Mouse (Mus musculus): Measurements from ENCODE around the gene Bcl9l.

Bcl9l gene

DNA sequence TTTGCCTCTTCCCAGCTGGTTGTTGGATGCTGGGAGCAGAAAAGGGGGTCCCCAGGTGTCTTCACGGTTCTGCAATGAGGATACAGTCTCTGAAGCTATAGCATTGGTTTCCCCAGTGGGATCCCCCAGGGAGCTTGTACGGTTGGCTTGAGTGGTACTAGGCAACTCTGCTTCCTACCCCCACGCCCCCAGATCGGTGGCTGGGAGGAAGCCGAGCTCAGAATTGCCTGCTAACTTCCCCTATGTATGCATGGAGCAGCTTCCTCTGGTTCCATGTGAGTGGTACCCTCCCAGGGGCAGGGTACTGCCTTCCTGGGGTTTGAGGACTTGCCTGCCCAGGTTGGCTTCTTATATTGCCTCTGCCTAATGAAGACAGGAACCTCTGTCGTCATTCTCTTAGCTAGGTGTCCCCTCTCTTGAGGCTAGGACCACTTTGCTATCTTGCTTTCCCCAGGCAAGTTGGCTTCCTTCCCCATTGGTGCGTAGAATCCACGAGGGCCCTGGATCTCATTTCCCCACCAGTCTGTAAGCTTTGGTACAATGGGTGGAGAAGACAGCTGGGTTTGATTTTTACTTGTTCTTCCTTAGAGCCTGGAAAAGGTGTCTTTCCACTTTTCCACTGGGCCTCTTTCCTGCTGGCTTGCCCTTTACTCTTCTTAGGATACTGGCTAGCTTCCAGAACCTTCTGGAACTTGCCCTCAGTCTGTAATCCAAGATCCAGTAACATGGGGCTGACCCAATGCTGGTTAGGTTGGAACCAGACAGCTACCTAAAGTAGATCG lies 29.5 kb downstream of the Bcl9l start:
- DNase-seq (ENCODE audit: low spot score in 2 of 2) = peak in 1 of 2 experiments; percentile 21

DNA sequence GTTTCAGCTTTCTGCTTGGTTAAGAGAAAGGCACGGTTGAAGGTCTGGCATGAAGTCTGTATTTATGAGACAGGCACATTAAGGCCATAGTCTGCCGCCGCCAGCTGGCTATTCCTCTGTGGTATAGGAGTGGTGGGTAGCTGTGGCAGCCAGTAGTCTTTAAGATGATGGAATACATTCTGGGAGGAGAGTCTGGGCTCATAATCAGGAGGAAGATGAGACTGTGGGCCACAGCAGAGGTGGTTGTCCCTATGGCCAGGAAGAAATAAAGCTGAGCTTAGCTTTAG lies 30.0 kb downstream of the Bcl9l start:
- no peak for DNase-seq (ENCODE audit: low spot score in 2 of 2)

DNA sequence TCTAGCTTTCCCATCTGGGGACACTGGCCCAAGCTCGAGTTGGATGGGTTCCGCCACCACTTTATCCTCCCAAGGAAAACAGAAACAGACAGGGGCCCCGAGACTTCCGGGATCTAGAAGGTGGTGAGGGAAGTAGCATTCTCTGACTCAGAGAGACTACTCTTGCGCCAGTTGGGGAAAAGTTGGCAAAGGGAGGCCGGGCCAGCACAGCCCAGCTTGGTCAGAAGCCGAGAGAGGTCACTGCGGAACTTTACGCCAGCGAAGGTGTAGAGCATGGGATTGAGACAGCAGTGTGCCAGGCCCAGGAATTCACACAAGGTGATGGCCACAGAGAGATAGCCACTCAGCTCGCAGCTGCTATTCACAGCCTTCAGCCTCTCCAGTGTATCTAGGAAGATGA lies 30.5 kb downstream of the Bcl9l start:
- DNase-seq (ENCODE audit: low spot score in 2 of 2) = no peak

DNA sequence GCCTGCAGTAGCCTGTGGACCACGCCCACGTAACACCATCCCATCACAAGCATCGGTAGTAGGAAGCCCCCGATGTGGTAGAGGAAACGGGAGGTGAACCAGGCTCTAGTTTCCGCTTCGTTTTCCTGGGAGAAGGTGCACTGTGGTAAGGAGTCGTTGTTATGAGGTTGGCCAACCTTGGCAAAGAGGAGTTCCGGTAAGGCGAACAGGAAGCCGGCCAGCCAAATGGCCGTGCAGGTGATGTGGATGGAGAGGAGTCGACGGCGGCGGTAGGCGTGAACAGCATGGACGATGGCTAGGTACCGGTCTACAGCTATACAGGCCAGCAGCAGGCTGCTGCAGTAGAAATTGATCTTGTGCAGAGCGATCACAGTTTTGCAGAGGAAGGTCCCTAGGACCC lies 31.0 kb downstream of the Bcl9l start:
- DNase-seq (ENCODE audit: low spot score in 2 of 2) = no peak

DNA sequence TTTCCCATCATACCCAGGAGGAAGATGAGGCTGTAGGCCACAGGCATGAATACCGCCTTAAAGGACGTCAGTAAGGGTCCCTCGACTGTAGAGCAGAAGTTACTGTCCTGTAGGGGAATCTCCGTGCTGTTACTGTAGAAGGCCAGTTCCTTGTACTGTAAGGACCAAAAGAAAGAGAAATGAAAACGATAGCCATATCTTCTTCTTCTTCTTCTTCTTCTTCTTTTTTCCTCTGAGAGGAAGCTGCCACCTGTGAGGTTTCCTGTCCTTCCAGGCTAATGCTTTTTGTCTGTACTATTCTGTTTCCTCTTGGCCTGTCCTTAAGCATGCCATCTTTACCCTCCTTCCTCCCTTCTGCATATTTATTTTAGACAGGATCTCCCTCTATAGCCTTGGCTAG lies 31.5 kb downstream of the Bcl9l start:
- DNase-seq (ENCODE audit: low spot score in 2 of 2) = no peak

DNA sequence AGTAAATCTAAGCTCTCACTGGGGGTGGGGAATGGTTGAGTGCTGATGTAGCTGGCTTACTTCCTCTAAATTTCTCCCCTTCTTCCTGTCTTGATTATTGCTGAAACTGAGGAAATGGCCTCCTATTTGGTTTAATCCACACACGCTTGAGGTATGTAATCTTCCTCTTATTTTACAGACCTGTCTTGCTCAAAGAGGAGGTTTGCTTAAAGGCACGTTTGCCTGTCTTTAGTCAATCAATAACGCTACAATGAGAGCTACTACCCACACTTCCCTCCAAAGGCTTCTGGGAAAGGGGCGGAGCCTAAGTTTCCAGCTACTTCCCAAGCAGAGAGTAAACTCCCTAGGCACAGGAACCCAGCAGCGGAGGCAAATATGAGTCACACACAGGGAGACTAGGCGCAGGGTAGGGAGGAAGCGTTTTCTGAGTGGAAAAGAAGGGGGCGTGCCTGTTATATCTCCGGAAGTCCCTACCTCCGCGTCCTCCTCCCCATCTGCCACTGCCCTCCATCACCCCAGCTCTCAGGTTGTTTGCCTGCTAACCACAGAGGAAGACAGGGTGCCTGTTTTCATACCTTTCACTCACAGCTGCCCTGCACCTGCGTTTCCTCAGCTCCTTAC lies 32.6 kb downstream of the Bcl9l start:
- DNase-seq (ENCODE audit: low spot score in 2 of 2) = peak in 1 of 2 experiments; percentile 21

DNA sequence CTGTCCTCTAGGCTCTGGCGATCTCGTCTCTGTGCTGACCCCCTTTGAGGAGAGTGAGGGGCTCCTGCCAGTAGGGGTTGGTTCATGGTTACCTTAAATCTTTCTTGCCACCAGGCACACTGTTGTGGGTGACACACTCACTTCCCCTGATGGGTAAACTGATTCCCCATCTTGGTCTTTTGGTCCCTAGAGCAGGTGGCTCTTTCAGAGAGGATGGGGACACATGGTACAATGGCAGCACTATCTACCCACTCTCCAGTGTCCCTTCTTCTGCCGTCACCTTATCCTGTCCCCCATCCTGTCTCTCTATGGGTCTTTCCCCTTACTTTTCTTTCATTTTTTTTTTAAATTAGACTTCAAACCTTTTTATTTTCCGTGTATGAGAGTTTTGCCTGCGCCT lies 33.3 kb downstream of the Bcl9l start:
- DNase-seq (ENCODE audit: low spot score in 2 of 2) = no peak

DNA sequence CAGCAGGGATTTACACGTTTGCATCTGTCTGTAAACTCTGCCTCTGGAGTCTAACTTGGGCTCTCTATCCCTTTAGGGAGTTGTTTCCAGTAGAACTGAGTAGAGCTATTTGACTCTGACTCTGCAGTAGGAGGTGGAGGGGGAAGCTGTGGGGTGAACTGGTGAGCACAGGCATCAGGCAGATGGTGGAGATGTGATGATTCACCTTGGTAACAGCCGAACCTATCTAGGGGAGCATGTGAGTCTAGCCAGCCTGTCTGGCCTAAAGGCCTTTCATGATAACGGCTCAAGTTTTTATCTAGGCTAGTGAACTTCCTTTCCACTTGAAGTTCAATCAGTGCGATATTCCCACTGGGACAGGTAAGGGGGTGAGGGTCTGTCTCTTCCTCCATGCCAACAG lies 34.7 kb downstream of the Bcl9l start:
- no peak for DNase-seq (ENCODE audit: low spot score in 2 of 2)

DNA sequence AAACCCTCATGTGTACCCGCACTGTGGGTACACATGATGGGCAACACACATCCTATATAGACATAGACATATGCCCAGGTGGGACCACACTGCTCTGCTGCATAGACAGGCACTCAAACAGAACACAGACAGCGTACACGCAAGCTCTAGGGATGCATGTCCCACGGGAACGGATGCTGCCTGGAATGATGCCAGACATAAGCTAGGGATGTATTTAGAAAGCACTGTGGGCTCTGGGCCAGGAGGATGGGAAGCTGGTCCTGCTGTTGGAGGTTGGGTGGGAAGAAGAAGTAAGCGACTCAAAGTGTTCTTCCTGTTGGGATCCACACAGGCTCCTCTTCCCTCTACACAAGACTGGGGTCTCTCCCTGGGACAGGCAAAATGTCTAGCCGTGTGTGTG lies 35.4 kb downstream of the Bcl9l start:
- DNase-seq (ENCODE audit: low spot score in 2 of 2) = no peak

DNA sequence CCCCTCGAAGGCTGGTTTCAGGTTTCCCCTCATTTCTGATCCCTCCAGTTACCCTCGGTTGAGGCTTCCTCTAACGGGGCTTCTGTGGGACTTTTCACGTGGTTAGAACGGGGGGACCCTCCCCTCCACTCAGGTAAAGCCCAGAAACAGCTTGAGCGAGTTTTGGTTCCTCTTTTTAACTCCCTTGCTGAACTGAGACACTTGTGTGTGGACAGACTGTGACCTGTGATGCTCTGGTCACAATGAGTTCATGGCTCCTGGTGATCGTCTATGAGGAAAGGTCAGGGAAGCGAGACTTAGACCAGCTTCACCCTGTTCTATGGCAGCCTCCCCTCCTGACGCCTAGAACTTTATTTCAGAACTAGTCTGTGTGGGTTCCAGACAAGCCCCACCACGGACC lies 39.3 kb downstream of the Bcl9l start:
- DNase-seq (ENCODE audit: low spot score in 2 of 2) = no peak

DNA sequence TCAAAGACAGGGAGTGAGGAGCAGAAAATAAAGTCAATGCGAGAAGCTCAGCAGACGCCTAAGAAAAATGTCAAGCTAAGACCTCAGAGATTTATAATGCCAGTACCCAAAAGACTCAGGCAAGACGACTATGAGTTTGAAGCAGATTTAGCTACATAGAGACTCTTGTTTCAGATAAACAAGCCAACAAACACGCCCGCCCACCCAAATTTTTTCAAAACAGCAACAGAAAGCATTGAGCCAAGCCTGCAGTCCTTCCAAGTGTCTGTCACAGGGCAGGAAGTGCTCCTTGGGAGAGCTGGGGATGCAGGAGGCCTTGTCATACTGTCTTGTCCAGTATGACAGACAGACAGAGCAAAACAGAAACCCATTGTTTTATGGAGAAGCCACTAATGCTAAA lies 41.1 kb downstream of the Bcl9l start:
- no peak for DNase-seq (ENCODE audit: low spot score in 2 of 2)

DNA sequence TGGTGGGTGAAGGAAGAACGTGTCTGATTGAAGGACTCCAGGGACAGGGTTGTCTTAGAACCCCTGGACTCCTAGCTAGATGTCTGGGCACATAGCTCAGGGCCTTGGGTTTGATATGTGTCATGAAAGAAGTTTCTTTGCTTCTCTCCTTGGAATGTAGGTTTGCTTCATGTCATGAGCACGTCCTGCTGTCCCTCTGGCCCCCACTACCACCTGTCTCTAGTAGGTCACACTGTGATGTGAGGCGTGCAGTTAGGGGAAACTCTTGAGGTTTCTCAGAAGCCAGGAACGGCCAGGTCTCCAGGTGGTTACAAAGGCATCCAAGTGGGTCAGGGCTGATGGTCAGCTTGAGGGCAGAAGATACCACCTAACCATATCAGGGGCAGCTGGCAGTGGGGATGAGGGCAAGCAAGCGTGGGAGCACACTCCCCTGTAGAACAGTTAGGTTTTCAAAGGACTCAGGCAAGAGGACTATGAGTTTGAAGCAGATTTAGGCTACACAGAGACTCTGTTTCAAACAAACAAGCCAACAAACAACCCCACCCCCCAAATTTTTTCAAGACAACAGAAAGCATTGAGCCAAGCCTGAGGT lies 41.7 kb downstream of the Bcl9l start:
- no peak for DNase-seq (ENCODE audit: low spot score in 2 of 2)

DNA sequence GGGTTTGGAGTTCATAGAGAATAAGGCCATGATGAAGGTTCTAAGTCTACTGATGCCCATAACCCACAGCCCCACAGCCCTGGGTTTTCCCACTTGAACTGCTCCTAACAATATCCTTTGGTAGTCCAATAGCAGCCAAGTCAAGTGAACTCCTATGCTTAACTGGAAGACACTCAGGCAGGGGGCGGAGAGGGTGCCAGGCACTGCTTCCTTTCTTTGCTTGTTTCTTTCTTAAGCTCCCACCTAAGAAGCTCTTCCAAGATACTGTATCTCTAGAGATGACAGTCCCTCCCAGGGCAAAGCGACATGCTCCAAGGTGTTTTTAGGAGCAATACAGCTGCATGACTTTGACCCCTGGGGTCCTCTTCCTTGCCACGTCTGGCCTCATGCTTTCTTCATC lies 42.4 kb downstream of the Bcl9l start:
- DNase-seq (ENCODE audit: low spot score in 2 of 2) = no peak

DNA sequence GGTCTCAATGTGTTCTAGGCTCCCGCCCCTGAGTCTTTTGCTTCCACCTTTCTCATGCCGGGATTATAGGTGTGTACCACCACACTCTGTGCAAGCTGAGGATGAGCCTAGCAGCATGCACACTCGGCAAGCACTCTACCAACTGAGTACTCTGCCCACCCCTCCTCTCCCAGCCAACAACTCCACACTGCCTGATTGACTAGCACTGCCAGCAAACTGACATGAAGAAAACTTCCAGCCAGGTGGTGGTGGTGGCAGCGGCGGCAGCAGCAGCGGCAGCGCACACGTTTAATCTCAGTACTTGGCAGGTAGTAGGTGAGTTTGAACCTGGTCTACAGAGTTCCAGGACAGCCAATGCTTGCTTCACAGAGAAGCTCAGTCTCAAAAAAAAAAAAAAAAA lies 43.0 kb downstream of the Bcl9l start:
- DNase-seq (ENCODE audit: low spot score in 2 of 2) = no peak

DNA sequence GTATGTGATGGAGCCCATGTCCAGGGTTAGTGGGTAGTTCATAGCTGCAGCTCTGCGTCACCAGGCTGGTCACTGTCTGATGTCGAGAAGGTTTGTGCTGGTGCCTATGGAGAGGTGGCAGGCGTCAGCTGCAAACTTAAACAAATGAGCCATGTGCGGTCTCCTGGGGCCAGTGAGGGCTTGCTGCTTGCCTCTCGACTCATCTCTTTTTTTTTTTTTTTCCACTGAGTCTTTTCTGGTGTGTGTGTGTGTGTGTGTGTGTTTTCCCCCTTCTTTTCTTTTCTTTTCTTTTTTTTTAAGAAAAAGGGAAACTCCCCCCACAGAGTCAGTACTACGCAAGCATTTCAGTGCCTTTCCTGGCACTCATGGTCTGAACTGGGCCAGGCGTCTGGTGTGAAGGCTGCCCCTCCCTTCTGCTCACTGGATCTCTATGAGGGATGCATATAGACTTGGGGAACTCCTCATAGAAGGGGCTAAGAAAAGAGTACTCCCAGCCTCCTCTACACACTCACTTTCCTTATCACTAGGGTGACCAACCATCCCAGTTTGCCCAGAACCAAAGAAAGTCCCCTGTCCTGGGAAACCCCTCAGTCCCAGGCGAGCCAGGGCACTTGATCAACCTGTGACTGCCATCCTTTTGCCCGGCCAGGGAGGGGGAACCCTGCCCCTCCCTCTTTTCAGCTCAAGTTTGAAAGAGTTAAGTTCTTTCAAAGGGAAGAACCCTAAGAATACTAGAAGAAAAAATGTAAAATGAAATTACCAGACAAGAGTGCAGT lies 43.9 kb downstream of the Bcl9l start:
- DNase-seq (ENCODE audit: low spot score in 2 of 2) = no peak

DNA sequence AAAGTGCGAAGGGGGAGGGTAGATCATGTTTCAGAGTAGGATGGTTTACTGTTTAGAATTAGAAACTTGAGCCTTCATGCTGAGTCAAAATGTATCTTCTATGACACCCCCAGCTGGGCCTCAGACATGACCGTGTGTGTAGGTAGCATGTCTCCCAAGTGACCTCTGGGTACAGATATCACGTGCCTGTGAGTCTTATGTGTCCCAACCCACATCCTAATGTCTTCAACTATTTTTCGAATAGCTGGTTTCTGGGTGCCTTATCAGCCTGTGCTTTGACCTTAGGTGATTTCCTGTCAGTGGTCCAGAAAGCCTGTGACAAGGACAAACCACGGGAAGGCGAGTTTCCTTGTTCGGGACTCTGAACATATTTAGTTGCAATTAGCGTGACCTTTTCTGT lies 45.7 kb downstream of the Bcl9l start:
- DNase-seq (ENCODE audit: low spot score in 2 of 2) = no peak

DNA sequence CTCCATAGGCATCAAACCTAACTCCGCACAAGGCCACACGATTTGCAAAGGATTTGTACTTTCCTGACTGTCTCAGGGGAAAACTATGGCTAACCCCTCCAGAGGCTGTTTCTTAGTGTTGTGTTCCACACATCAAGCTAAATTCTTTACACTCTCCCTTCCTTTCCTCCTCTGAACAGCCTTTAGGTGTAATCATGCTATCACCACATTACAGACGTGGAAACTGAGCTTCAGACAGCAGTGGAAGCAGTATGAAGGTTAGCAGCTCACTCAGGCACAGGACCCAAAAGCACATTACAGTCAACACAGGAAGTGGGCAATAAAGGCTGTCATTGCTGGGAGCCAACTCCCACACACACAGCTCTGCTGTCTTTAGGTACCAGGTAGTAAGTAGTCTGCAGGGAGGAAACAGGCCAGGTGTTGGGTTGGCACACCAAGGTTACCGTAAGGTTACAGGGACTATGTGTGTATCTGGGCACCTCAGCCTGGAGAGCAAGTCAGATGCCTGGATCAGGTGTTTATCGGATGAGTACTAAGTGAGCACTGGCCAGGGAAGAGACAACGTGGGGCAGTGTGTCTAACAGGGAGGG lies 50.5 kb downstream of the Bcl9l start:
- DNase-seq (ENCODE audit: low spot score in 2 of 2) = no peak

DNA sequence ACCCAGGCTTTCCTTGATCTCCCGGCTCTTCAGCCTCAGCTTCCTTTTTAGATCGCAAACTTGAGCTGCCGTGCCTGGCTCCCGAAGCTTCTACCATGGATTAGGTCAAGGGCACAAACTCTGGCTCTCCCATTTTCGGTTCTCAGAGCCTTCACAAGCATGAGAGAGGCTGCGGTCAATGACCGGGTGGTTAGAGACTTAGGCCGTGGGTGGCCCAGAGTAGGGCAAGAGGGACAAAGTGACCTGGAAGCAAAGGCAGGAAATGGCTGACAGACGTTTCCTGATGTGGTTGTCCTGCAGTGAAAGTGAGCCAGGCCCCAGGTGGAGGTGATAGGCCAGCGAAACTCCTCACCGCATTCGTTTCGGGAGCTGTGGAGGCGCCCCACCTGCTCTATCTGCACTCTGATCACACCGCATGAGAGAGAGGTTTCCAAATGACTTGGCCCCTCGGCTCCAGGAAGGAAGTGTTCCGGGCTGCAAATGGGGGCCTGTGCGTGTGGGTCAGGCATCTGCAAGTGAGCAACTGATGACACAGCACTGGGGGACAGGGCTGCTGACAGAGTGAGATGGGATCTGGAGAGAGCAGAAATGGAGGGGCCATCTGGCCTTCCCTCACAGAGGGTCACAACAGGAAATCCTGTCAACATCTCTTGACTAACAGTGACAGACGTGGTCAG lies 55.1 kb downstream of the Bcl9l start:
- no peak for DNase-seq (ENCODE audit: low spot score in 2 of 2)

DNA sequence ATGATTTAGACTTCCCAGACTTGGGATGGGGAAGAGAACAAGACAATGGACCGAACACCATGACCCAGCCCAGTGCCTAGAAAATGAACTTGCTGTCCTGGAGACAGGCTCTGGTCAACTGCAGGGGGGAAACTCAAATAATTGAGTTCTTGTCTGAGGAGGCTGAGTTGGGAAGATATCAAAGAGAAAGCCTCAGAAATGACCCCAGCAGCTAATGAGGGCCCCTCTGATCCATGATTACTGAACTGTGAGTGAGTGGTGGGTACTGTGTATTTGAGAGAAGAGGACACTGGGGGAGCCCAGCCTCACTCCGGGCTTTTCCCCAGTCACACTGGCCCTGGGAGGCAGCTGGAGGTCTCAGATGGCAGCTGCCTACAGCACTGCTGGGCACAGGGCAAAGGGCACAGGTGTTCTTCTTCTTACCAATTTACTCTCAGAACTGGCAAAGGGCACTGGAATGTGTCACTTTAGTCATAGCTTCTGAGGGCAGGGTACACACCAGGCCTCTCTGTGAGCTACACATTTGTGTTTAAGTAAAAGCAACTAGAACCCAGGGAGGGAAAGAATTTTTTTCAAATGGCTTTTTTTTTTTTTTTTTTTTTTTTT lies 57.3 kb downstream of the Bcl9l start:
- no peak for DNase-seq (ENCODE audit: low spot score in 2 of 2)

DNA sequence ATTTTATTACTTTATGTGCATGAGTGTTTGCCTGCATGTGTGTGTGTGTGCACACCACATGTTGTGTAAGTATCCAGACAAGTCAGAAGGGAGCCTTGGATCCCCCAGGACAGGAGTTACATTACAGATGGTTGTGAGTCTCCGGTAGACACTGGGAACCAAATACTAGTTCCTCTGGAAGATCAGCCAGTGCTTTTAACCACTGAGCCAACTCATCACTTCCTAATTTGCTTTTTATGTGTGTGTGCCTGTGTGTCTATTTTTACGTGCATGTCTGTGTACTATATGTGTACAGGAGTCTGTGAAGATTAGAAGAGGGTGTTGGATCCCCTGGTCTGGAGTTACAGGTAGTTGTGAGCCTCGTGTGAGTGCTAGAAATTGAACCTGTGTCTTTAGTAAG lies 58.1 kb downstream of the Bcl9l start:
- DNase-seq (ENCODE audit: low spot score in 2 of 2) = no peak

DNA sequence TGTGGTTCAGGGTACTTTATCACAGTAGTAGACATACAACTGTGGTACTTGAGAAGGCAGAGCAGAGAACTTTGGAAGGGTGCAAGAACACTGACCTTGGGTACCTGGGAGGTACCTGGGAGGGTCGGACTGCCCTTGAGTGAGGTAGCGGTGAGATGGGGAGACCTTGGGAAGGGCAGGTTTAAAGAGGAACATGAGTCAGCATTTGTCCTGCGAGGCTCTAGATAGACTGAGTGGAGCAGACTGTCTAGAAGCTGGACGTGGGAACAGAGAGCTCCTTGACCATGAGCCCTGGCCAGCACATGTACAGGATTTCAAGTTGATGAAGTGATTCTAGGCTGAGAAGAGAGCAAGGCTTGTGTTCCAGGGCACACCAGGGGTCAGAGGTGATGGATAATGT lies 59.7 kb downstream of the Bcl9l start:
- no peak for DNase-seq (ENCODE audit: low spot score in 2 of 2)

Data from urinary bladder, postnatal 4 days (tissue).